Mouse (Mus musculus) right cerebral cortex, postnatal 14 days (tissue): ENCODE measurements at regions not wholly inside any gene's neighbourhood (a gene's known extent, or its start where the extent isn't known, plus 50 kb on each side); places are given as distances from the start of the nearest gene placed in this dataset.
A peak's percentile ranks its signal among the peaks of the same experiment; 100 is the strongest.

Experiments
- DNase-seq: peaks from one replicate; pipeline ENCODE4 v3.0.0; 2022

GRCm38 (mm10) chr5:93328059-93328458, 61.0 kb downstream of the Ccng2 start:
- DNase-seq = peak; percentile 82

GRCm38 (mm10) chr5:93330851-93331250, 63.8 kb downstream of the Ccng2 start:
- DNase-seq = no peak

- no peak for DNase-seq
These were observed 86.0 kb downstream of the Ccng2 start for GRCm38 (mm10) chr5:93353101-93353500.
